Mouse (Mus musculus) heart, postnatal 4 days (tissue): Measurements from ENCODE around the gene Adrb1. TPM values are rescaled to one million over a fixed set of nuclear protein-coding genes. Genes with fewer than 3 reads are reported as not detected.
A peak's percentile ranks its signal among the peaks of the same experiment; 100 is the strongest.

Experiments
- DNase-seq: peaks from one replicate; pipeline ENCODE4 v3.0.0; 2021
- total RNA-seq, 2 experiments: library from RNA; stranded (reverse); gene quantifications; 2 replicates each; pipeline ENCODE4 v1.2.3; 2021

Gene Adrb1
- total RNA-seq, 2 experiments from 2014 or later, result 30.3 to 33.8 TPM

DNA sequence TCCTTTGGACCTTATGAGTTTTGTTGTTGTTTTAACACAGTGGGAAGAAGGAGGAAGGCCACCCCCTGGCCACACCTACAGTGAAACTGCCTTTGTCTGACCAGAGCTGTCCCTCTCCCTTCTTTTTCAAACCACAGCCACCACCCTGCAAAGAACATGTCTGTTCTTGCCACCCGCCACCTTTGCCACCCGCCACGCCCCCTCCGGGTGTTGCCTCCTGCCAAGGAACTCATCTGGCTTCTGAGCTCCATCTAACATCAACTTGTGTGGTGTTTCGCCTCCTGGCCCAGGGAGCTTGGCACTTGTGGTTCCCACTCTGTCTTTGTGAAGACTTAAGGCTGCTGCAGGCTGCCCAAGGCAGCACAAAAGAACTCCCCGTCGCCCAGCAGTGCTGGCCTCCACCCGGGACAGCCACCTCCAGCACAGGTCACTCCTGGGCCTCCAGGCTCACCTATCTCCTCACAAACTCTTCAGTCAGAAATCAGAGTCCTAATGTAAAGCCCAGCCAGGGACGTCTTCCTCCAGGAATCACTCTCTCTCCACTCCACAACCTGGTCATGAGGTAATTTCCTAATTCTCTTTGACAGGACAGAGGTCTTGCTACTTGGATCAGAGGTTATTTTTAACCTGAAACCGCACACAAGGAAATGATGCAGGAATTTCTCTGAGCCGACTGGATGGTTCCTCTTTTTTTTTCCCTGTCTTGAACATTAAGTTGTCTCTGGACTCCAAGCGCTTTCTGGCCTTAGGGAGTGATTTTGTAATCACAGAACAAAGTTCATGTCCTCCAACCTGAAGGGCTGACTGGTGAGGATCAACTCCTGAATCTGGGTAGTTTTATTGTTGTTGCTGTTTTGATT is 18.5 kb upstream of the Adrb1 start:
- DNase-seq, result no peak

DNA sequence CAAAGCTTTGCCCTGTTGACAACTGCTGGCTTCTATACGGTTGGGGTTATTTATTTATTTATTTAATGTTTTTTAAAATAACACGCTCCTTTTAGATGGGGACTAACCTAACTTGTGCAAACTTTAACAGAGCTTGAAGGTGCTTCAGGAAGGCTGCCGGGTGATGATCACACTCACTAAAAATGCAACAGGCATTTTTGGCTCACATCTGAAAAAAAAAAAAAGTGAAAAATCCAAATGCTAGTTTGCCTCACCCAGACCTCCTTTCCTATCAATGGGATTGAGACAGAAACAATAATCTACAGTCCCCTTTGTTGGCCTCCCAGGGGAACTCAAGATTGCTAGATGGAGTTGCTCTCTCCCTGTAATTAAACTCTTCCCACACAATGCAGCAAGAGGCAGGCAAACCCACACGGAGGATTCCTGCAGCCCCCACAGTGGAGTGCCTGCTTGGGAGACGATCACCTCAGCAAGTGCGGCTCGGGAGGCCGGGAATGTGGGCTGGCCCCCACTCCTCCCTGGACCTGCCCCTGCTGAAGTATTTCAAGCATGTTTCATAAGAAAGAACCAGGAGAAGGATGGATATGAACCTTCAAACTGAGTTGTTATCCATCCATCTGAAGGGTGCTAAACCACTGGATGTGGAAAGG is 16.8 kb upstream of the Adrb1 start:
- no peak for DNase-seq

DNA sequence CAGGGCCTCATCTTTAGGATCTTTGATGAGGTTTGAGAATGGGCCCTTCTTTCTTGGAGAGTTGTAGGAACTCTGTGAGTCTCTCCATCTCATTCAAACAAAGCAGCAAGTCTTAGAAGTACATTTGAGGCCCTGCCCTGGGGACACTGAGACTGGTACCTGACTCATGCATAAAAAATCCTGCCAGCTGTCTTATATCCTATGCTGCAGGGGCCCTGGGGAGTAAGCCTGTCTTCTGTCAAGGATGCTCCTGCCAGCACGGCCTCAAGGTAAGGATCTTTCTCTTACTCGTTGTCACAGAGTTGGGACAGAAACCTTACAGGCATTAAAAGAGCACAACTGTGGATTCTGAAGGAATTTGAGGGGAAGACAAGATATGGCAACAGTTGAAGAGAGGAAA is 13.2 kb upstream of the Adrb1 start:
- DNase-seq, result no peak

DNA sequence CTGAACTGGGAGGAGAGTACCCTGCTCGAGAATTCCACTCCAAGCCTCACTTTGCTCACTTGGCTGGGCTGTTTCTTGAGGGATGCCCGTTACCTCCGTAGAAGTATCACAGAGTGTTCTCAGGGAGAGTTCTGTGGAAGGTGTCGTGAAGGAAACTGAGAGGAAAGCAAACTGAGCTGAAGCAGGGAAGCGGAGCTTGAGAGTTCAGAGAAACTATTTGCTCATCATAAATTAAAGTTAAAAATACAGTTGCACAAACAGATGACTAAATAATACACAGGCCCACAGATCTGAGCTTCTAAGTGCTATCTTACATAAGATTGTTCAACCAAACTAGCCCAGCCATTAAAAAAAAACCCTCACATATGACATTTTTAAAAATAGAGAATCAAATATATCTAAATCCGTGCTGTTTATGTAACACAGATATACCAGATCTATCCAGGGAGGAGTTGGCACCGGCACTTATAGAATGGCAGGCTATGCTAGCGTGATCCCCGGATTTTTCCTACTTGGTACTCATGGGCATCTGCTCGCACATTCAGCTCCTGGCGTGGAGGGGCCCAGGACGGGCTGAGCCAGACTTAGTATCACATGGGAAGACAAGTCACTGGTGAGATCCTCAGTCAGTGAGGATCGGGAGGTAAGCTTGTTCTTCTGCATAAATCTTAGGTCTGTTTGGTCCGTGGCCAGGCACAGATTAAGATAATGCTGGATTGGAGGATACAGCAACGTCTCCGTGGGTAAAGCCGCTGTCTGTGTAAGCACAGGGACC is 11.7 kb upstream of the Adrb1 start:
- no peak for DNase-seq

DNA sequence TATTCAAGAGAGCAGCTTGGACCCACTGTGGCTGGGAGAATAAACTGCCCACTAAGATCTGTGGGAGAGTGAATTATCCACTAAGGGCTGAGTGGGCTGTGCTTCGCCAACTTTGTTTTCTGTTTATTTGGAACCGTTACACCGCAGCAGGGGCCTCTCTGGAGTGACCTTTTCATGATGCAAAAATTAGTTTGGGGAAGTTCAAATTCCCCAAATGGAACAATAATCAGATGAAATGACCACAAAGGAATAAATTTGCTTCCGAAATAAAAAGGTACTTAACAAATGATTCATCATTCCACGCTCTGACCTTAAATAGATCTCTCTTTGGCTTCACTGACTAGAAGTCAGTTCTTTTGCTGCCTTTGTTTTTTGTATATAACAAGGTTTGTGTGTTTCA is 8.4 kb upstream of the Adrb1 start:
- no peak for DNase-seq

DNA sequence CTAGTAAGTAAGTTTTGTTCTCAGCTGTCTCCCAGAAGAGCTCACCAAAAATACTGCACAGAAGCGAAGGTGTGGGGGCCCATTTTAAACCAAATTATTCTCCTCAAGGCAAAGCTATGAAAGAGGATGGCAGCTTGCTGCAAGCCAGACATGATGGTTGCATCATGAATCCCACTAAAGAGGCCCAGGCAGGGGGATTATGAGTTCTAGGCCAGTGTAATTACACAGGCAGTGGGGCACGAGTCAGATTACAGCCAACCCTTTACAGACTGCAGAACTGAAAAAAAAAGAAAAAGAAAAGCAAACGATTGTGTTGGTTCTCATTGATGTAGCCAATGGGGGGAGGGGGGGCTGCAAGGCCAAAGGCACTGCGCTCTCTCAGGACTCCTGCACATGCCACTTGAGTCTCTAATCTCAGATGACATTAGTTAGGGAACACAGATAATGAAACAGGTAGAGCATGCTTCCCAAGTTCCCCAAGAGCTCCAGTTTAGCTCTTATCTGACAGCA is 7.3 kb upstream of the Adrb1 start:
- no peak for DNase-seq

DNA sequence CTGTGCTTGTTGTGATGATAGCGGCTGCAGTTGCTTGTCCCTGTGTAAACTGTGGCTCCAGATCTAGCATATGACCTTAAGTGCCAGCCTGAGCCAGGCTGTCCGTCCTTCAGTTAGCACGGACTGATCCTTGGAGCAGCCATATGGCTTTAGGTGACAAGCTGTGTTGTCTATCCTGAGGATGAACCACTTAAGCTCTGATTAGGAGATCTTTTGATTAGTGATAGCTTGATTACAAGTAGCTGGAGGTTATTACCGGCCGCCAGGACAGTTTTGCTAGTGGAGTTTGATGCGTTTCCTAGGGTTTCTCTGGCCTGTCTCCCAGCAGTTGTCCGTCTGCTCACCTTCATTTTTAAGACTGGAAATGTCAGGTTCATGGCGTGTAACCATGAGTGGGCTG is 4.0 kb upstream of the Adrb1 start:
- no peak for DNase-seq

DNA sequence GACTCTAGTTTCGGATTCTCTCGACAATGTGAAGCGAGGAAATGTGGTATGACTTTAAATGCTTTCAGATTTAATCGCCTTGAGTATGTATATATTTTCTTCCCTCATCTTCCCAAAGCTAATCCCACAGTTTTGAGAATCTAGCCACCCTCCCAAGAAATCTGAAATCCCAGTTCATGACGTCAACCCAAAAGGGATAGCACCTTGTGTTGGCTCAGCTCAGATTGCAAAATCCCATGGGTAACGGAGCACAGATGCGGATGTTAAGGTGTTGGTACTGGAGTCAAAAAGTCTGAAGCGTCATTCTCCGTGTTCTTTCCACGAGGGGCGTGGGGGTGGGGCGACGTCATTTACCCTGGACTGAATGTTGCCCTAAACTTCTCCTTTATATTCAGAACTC is 1.1 kb upstream of the Adrb1 start:
- no peak for DNase-seq

DNA sequence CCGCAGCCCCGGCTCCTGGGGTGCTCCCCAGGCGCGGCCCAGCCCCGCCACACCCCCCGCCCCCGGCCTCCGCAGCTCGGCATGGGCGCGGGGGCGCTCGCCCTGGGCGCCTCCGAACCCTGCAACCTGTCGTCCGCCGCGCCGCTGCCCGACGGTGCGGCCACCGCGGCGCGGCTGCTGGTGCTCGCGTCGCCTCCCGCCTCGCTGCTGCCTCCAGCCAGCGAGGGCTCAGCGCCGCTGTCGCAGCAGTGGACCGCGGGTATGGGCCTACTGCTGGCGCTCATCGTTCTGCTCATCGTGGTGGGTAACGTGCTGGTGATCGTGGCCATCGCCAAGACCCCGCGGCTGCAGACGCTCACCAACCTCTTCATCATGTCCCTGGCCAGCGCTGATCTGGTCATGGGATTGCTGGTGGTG is 300 bp downstream of the Adrb1 start:
- peak; percentile 48 for DNase-seq

DNA sequence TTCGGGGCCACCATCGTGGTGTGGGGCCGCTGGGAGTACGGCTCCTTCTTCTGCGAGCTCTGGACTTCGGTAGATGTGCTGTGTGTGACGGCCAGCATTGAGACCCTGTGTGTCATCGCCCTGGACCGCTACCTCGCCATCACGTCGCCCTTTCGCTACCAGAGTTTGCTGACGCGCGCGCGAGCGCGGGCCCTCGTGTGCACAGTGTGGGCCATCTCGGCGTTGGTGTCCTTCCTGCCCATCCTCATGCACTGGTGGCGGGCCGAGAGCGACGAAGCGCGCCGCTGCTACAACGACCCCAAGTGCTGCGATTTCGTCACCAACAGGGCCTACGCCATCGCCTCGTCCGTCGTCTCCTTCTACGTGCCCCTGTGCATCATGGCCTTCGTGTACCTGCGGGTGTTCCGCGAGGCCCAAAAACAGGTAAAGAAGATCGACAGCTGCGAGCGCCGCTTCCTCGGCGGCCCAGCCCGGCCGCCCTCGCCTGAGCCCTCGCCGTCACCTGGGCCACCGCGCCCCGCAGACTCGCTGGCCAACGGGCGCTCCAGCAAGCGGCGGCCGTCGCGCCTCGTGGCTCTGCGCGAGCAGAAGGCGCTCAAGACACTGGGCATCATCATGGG is 822 bp downstream of the Adrb1 start:
- peak; percentile 47 for DNase-seq

DNA sequence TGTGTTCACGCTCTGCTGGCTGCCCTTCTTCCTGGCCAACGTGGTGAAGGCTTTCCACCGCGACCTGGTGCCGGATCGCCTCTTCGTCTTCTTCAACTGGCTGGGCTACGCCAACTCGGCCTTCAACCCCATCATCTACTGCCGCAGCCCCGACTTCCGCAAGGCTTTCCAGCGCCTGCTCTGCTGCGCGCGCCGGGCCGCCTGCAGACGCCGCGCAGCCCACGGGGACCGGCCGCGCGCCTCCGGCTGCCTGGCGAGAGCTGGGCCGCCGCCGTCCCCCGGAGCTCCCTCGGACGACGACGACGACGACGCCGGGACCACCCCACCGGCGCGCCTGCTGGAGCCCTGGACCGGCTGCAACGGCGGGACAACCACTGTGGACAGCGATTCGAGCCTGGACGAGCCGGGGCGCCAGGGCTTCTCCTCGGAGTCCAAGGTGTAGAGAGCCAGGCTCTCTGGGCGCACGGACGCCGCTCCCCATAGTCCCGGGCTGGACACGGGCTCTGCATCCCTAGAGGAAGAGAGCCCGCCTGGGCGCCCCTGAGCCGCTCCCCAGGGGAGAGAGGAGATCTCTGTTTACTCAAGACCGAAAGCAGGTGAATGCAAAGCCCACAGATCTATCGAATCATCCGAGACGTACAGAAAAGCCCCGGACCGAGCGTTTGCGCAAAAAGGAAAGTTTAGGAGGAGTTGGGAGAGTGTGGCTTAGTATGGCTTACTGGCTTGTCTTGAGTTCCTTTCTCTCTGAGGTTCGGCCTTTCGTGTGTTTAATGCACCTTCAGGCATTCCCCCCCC is 1.5 kb downstream of the Adrb1 start:
- peak; percentile 70 for DNase-seq

DNA sequence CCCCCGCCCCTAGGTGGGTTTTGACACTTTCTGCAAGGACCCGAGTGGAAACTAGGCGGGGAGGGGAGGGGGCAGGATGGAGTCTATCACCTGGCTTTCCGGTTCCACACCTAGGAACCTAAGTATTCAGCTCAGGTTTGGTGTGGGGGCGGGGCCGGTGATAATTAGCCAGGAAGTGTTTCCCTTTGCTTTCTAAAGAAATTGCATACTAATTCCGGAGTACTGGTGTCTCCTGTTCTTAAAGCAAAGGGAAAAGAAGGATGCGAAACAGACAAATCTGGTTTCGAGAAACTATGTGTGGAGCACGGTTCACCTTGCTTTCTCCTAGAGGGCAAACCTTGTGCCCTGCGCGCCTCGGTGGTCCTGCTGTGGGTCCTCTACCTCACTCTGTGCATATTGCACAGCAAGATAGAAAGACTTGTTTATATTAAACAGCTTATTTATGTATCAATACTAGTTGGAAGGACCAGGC is 2.2 kb downstream of the Adrb1 start:
- DNase-seq, result no peak

DNA sequence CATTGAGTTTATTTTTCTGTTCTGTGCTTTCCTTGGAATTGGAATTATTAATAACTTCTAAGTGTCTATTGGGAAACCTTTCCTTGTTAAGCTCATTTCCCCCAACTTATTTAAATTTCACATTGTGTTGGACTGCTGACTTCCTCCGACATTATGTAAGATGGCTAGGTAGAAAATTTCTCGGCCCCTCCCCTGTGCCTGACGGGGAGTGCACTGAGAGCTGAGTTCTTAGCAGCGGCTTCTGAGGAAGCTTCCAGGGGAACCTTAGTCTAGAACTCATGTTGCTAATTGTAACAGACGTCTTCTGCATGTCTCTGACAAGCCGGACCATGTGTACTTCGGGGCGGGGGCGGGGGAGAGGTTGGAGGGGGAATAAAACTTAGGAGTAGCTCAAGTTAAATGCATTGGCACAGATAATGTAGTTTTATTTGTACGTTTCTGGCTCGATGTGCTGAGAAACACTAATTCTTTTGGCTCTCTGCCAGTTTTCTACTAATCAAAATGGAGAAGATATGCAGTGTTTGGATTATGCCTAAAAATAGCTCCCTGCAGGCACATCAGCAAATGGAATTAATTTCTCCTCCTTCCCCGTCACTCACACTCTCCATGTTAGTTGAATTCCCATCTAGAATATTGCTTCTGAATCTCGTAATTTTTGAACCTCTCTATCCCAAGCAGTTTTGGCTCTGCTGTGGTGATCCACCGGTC is 5.3 kb downstream of the Adrb1 start:
- DNase-seq, result no peak

DNA sequence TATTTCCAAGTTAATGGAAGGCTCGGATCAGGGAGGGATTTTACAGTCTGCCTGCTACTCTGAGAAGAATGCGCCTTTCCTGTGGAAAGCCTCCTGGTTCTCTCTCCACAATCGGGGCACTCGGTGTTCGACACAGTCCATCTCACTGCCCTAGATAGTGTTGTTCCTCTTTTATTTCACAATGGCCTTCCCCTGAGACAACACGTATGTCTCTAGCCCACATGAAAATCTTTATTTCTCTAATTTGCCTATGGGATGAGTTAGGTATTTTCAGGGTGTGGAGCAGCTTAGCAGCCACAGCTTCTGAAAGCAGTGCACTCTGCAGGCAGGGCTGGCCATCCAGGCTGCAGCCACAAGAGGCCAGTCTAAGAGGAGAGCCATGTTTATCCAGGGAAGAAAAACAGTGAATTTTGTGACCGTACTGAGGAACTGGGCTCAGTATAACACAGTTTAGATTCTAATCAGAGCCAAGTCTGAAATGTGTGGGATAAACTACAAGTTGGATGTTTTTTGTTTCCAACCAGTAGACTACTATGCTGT is 12.1 kb downstream of the Adrb1 start:
- DNase-seq, result no peak

DNA sequence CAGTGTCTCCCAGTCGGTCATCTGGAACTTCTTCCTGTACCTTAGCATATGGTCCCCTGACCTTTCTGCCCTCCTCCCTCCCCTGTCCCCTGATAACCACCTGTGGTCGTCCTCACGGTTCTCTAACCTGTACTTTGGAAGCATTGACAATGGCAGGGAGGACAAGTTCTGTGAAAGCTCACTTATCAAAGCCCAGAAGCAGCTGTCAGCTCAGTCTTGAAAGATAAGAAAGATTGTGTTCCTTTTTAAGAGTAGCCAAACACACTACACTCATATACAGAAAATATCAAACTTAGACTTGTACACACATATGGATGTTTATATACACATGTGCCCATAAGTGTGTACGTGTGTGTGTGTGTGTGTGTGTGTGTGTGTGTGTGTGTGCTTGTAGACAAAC is 13.7 kb downstream of the Adrb1 start:
- DNase-seq, result no peak

DNA sequence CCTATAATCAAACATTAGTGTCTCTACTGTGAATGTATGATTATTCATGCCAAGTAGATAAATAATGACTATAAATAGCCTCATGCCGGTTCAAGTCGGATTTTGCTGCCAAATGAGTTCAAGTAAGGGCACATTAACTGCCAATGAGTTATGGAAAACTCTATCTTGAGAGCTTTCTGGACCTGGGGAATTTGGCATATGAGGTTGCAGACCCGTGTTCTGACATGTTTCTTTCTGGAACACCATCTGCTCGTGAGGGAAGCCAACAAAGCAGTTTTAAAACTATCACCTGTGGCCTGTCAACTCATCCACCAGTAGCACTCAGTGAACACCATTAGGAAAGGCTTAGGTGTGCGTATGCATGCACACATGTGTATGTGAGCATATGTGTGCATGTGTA is 14.3 kb downstream of the Adrb1 start:
- peak; percentile 48 for DNase-seq

DNA sequence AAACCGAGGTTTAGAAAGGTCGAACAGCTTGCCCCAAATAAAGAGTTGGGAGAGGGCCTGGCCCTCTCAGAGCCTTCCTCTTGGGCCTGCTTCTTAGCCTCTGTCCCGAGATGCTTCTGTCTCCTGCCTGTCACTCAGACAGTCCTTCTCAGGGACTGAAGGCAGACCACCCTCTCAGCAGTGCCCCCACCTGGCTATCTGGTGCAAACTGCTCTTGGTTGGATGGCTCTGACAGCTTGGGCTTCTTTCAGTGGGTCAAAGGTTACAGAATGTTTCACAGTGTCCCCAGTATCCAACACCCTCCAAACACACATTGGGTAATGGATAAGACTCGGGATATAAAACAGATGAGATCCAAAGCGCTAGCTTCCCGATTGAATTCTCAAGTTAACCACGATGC is 23.1 kb downstream of the Adrb1 start:
- DNase-seq, result peak; percentile 65

DNA sequence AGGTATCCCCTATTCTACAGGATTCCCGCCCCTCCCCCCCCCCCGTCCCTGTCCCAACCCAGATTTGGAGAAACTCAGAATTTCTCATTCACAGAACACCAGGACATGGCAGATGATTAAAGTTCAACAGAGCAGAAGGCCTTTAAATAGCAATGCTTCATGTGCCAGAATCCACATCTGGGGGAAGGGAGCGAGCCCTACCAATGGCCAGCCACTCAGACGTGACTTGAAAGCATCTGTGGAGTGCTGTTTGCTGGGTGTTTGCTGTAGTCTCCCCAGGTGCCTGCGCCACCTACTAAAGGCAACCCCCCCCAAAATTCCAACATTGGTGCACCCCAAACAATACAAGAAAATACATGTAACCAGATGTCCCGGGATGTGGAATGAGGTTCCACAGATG is 23.5 kb downstream of the Adrb1 start:
- peak; percentile 52 for DNase-seq

DNA sequence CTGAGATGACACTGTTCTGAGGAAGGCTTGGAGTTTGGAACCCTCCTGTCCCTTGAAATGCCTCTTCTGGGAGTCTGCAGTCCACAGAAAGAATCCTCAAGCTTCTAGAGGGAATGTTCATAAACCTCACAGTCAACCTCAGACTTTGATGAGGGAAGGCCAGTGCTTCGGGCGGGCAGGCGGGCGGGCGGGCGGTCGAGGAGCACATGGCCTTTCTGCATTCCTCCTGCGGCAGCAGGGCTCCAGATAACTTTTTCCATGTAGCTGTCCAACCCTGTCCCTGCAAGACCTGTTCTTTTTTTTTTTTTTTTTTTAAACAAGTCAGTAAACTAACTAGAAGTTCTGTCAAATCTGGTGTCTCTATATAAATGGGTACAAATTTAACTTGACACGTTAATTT is 24.6 kb downstream of the Adrb1 start:
- DNase-seq, result peak; percentile 58

DNA sequence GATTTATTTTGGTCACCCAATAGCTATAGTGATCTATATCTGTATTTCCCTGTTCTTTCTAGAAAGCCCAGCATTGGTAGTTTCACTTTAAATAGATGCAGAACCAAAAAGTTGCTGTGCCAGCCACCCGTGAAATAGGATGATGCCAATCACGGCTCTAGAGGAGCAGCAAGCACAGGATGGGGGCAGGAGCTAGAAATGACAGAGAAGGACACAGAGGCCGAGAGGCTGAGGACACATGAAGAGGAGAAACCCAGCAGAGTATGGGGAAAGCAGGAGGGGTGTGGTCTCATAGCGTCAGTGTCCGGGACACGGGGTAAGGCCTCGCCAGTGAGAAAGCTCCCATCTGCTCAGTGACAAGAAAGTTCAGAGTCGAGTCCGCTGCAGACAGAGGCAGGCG is 25.9 kb downstream of the Adrb1 start:
- no peak for DNase-seq

DNA sequence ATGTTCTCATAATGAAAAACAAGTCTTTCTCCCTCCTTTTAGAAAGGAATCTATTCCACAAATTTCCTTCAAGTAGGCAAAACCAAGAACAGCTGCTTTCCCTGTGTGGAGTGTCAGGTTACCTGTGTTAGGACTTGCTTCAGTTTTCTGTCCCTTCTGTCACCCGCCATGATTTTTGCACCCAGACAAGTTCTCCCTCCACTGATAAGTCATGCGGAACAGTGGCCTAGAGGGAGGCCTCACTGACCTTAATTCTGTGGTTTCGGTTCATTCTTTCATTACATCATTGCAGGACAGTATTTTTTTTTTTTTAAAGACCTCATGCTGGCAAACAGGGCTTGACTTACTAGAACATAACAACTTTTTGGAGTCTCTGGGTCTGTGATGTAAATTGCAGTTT is 27.3 kb downstream of the Adrb1 start:
- DNase-seq, result no peak
